Mouse (Mus musculus): Measurements from ENCODE around the gene Zc3h7b.

DNA sequence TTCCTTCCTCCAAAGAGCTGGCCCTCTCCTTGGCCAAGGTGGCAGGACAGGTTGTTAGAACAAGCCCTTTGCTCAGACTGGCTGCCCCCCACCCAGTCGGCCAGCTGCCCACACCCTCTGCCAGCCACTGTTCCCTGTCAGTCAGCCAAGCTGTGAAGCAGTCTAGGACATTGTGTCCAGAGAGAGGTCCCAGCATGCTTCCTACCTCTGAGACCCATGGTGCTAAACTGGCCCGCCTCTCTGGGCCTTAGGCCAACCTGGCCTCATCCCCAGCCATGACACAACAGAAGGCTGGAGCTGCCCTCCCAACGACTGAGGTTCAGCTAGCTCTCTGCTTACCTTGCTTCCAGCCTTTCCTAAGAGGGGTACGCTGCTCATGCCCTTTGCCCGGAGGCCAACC, 94.8 kb downstream of the Zc3h7b start:
- TF ChIP-seq CTCF (IDR thresholded peaks at IDR 0.05; ENCODE audit: low read depth) (no peak), EP300 (optimal IDR thresholded peaks at IDR 0.05) (no peak)
